Mouse (Mus musculus): ENCODE results near the gene Stat5a.

DNA sequence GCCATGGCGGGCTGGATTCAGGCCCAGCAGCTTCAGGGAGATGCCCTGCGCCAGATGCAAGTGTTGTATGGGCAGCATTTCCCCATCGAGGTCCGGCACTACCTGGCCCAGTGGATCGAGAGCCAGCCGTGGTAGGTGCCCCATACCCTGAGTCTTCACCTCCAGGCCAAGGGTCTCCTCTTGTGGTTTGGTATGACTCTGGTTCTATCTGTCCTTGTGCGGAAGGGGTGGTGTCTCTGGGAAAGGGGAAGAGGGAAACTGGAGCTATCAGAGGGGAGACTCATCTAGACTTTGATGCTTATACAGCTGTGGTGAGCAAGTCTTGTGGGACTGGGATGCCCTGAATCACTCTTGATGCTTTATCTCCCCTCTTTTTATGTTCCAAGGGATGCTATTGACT is 2.2 kb downstream of the Stat5a start:
- no peak for TF ChIP-seq CTCF (IDR thresholded peaks at IDR 0.05; ENCODE audit: extremely low read depth, insufficient read length, insufficient replicate concordance, low read depth, low read length)
- no peak for TF ChIP-seq POLR2A (IDR thresholded peaks at IDR 0.05; ENCODE audit: low read depth, low read length)
